Mouse (Mus musculus): ENCODE measurements around the gene Lmntd1. TPM values are rescaled to one million over a fixed set of nuclear protein-coding genes. Genes with fewer than 3 reads are reported as not detected.

Gene Lmntd1
- polyA plus RNA-seq, 1 experiment, result not detected

DNA sequence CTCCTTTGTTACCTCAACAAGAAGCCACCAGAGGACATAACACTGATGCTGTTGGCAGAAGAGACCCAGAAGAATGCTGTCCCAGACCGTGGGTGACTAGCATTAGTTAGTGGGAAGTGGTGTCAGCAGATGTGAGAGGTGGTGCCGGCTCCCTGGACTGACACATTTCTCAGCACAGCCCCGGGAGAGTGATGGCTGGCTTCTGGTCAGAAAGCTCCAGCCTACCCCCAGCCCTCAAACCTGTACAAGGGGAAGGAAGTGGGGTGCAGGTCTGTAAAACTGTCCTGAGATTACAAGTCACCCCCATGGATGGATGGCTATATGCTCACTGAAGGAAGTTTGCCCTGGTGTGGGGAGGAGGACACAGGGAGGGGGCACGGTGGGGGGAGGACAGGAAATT lies 235.4 kb downstream of the Lmntd1 start:
- TF ChIP-seq GATA1 (IDR thresholded peaks at IDR 0.05; ENCODE audit: borderline replicate concordance, low read length) (no peak), FLI1 (IDR thresholded peaks at IDR 0.05; ENCODE audit: low read length) (no peak)
- Histone ChIP-seq H3K36me3 (replicated peaks; ENCODE audit: low read length) (no peaks in the 10 kb centered on the region), H3K27me3 (replicated peaks) (peaks cover 42% of the 10 kb centered on the region), H3K4me3 (replicated peaks) (no peak overlapping the region), H3K4me1 (peaks cover 8% of the 10 kb centered on the region), H3K9me3 (no peaks in the 10 kb centered on the region)

GRCm38 (mm10) chr6:145374372-145374771 lies 239.7 kb downstream of the Lmntd1 start:
- TF ChIP-seq FLI1 (IDR thresholded peaks at IDR 0.05; ENCODE audit: low read length) (no peak), GATA1 (IDR thresholded peaks at IDR 0.05; ENCODE audit: borderline replicate concordance, low read length) (no peak)
- Histone ChIP-seq H3K27me3 (replicated peaks) (peaks cover 41% of the 10 kb centered on the region), H3K9me3 (no peaks in the 10 kb centered on the region), H3K4me3 (replicated peaks) (no peak overlapping the region), H3K4me1 (peaks cover 12% of the 10 kb centered on the region), H3K36me3 (replicated peaks; ENCODE audit: low read length) (no peaks in the 10 kb centered on the region)

DNA sequence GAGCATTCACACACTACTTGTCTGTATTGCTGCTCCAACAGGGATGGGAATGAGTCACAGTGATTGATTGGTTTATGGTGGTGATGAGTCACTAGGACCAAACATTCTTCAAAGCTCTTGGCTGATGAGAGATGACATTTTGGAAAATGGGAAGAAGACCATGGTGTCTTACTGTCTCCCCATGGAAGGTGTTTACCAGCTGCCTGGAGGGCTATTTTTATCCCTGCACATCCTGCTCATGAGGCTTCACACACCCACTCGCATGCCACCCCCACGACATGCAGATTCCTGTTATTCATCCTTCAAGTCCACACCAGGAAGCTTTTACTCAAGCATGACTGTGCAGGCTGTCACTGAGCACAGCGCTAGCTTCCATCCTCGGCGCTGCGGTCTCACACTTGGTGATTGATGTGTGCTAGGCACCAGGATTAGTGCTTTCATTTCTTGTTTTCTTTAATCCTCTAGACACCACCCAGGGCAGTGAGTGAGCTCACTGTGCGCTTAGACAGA lies 240.4 kb downstream of the Lmntd1 start:
- Histone ChIP-seq H3K4me3 (replicated peaks) (peak overlapping the region; percentile 73), H3K36me3 (replicated peaks; ENCODE audit: low read length) (no peaks in the 10 kb centered on the region), H3K9me3 (no peaks in the 10 kb centered on the region), H3K4me1 (peaks cover 12% of the 10 kb centered on the region), H3K27me3 (replicated peaks) (peaks cover 42% of the 10 kb centered on the region)
- TF ChIP-seq FLI1 (IDR thresholded peaks at IDR 0.05; ENCODE audit: low read length), result no peak
- no peak for TF ChIP-seq GATA1 (IDR thresholded peaks at IDR 0.05; ENCODE audit: borderline replicate concordance, low read length)

DNA sequence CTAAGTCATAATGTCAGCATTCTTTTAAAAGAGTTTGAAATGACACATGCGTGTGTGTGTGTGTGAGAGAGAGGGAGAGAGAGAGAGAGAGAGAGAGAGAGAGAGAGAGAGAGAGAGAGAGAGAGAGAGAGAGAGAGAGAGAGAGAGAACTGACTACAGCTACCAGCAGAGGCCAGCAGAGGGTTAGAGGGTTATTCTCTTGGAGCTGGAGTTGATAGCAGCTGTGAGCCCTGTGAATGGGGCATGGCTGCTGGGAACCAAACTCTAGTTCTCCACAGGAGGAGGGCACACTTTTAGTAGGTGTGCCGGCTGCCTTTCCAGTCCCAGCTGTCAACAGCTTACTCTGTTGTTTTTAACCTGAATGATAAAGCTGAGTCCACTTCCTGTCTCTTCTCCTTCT lies 242.1 kb downstream of the Lmntd1 start:
- no peak for TF ChIP-seq GATA1 (IDR thresholded peaks at IDR 0.05; ENCODE audit: borderline replicate concordance, low read length)
- no peak for TF ChIP-seq FLI1 (IDR thresholded peaks at IDR 0.05; ENCODE audit: low read length)
- no peaks in the 10 kb centered on the region for H3K36me3 ChIP-seq (replicated peaks; ENCODE audit: low read length)
- no peaks in the 10 kb centered on the region for H3K9me3 ChIP-seq
- H3K27me3 ChIP-seq (replicated peaks), result peaks cover 46% of the 10 kb centered on the region
- peaks cover 12% of the 10 kb centered on the region for H3K4me1 ChIP-seq
- no peak overlapping the region for H3K4me3 ChIP-seq (replicated peaks)

DNA sequence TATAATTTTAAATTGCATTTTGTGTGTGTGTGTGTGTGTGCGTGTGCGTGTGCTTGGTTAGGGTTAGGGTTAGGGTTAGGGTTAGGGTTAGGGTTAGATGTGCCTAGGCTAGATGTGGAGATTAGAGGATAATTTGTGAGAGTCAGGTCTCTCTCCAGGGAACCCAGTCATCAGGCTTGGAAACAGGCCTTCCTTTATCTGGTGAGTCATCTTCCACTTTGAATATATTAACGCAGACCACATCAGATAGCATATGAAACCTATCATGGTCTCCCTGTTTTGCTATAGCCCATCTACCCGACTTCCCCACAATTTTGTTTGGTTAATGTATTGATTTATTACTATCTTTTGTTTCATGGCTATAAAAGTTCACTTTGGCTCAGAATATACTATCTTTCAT lies 242.5 kb downstream of the Lmntd1 start:
- no peaks in the 10 kb centered on the region for H3K9me3 ChIP-seq
- H3K4me1 ChIP-seq, result peaks cover 12% of the 10 kb centered on the region
- TF ChIP-seq FLI1 (IDR thresholded peaks at IDR 0.05; ENCODE audit: low read length) (no peak), GATA1 (IDR thresholded peaks at IDR 0.05; ENCODE audit: borderline replicate concordance, low read length) (no peak)
- no peak overlapping the region for H3K4me3 ChIP-seq (replicated peaks)
- H3K27me3 ChIP-seq (replicated peaks), result peaks cover 46% of the 10 kb centered on the region
- no peaks in the 10 kb centered on the region for H3K36me3 ChIP-seq (replicated peaks; ENCODE audit: low read length)

GRCm38 (mm10) chr6:145370302-145370701 lies 243.8 kb downstream of the Lmntd1 start:
- peaks cover 12% of the 10 kb centered on the region for H3K4me1 ChIP-seq
- TF ChIP-seq FLI1 (IDR thresholded peaks at IDR 0.05; ENCODE audit: low read length) (no peak), GATA1 (IDR thresholded peaks at IDR 0.05; ENCODE audit: borderline replicate concordance, low read length) (no peak)
- H3K27me3 ChIP-seq (replicated peaks), result peaks cover 41% of the 10 kb centered on the region
- no peaks in the 10 kb centered on the region for H3K9me3 ChIP-seq
- H3K4me3 ChIP-seq (replicated peaks), result no peak overlapping the region
- no peaks in the 10 kb centered on the region for H3K36me3 ChIP-seq (replicated peaks; ENCODE audit: low read length)

- Histone ChIP-seq H3K36me3 (replicated peaks; ENCODE audit: low read length) (no peaks in the 10 kb centered on the region), H3K27me3 (replicated peaks) (peaks cover 39% of the 10 kb centered on the region), H3K4me1 (peaks cover 10% of the 10 kb centered on the region), H3K9me3 (no peaks in the 10 kb centered on the region), H3K4me3 (replicated peaks) (no peak overlapping the region)
- TF ChIP-seq GATA1 (IDR thresholded peaks at IDR 0.05; ENCODE audit: borderline replicate concordance, low read length) (no peak), FLI1 (IDR thresholded peaks at IDR 0.05; ENCODE audit: low read length) (no peak)
Observed at GRCm38 (mm10) chr6:145369290-145369689, 244.8 kb downstream of the Lmntd1 start.

DNA sequence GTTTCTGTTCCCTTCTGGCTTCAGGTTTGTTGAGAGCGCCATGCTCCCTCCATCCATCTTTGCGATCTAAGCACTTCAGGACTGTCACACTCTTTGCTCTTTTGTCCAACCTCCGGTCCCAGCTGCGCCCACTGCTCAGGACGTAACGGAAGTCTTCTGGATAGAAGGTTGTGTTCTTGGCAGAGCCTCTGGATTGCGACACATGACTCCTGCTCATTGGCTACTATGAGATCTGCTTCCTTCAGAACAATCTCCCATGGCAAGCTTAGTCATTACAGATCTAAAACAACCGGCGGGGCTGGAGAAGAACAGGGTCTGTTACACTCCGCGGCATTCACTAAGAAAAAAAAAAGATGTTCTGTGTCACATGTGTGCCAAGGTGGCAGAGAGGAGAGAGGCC lies 247.6 kb downstream of the Lmntd1 start:
- no peaks in the 10 kb centered on the region; the same call in 1 of the 2 replicates for H3K4me1 ChIP-seq
- no peak overlapping the region for H3K4me3 ChIP-seq (replicated peaks)
- no peaks in the 10 kb centered on the region for H3K9me3 ChIP-seq
- TF ChIP-seq FLI1 (IDR thresholded peaks at IDR 0.05; ENCODE audit: low read length), result no peak
- no peaks in the 10 kb centered on the region for H3K36me3 ChIP-seq (replicated peaks; ENCODE audit: low read length)
- H3K27me3 ChIP-seq (replicated peaks), result peaks cover 39% of the 10 kb centered on the region

DNA sequence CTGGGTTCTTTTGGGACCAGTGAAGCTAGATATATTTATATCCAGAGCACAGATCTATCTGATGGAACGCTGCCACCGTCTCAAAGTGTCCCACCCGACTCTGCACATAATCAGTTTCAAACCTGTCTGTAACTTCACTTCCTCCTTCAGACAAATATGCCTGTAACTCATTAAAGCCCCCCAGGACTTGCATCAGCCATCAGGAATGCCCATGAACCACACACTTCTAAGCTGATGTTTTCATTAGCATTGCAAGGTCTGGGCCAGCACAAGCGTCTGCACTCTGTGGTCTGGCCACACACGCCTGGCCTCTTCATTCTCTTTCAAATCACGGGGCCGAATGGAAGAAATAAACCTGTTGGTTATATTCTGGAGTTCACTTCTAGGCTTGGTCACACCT lies 250.4 kb downstream of the Lmntd1 start:
- Histone ChIP-seq H3K27me3 (replicated peaks) (peaks cover 27% of the 10 kb centered on the region), H3K36me3 (replicated peaks; ENCODE audit: low read length) (no peaks in the 10 kb centered on the region), H3K4me1 (peaks cover 19% of the 10 kb centered on the region), H3K9me3 (no peaks in the 10 kb centered on the region), H3K4me3 (replicated peaks) (no peak overlapping the region)
- TF ChIP-seq GATA1 (IDR thresholded peaks at IDR 0.05; ENCODE audit: borderline replicate concordance, low read length) (no peak), FLI1 (IDR thresholded peaks at IDR 0.05; ENCODE audit: low read length) (no peak)

DNA sequence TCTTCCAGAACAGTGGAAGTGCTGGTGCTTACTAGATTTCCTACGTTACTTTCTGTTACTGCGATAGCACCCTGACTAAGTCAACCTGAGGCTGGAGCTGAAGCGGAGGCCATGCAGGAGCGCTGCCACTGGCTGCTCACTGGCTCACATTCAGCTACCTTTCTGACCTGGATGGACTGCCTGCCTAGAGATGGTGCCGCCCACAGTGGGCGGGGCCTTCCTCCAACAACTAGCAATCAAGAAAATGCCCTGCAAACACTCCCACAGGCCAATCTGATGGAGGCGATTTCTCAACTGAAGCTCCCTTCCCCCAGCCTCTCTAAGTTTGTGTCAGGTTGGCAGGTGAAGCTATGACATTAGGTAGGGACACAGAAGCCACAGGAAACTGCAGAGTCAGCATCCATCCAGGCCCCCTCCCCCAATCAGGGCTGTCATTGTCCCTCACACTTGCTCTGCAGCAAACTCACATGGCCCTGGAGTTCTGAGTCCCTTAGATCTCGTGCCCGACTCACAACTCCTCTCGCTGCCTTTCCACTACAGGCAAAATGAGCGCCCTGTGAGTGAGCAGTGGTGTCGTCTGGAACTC lies 252.9 kb downstream of the Lmntd1 start:
- Histone ChIP-seq H3K9me3 (no peaks in the 10 kb centered on the region), H3K4me1 (peaks cover 19% of the 10 kb centered on the region), H3K27me3 (replicated peaks) (peaks cover 16% of the 10 kb centered on the region), H3K36me3 (replicated peaks; ENCODE audit: low read length) (no peaks in the 10 kb centered on the region), H3K4me3 (replicated peaks) (no peak overlapping the region)
- no peak for TF ChIP-seq FLI1 (IDR thresholded peaks at IDR 0.05; ENCODE audit: low read length)
- no peak for TF ChIP-seq GATA1 (IDR thresholded peaks at IDR 0.05; ENCODE audit: borderline replicate concordance, low read length)
